In the genomic region with DNA sequence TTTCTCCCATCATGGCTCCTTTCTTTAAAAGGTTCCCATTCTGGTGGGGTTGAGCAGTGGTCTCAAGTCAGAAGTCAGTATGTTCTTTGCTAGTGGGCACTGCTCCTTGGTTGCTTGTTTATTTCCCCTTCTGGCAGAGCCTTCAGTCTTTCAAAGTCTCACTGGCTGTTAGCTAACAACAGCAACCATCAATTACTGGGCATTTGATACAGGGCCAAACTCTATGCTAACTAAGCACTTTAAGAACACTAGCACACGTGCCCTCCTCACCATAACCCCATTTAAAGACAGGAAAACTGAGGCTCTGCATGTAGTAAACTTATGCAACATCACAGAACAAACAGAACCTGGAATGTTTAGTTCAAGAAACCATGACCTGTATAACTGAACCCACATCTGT, we compare ENCODE assay signal across 8 mouse cellular contexts. TPM values are rescaled to one million over a fixed set of nuclear protein-coding genes. Genes with fewer than 3 reads are reported as not detected.
DNase-seq lines count a peak whose midpoint lies in the region; ATAC-seq and TF ChIP-seq lines count a peak whose summit lies in the region.

No protein-coding gene starts in this region.

- H3K36me3 ChIP-seq in heart, embryonic 14.5 days (ENCODE audit: control insufficient read depth, insufficient read depth, low read length): peaks cover 25% of the 10 kb centered on the region
- peaks cover 7% of the 10 kb centered on the region; the same call in 1 of the 2 replicates for H3K36me3 ChIP-seq in ES-E14 (ENCODE audit: control insufficient read depth, insufficient read depth, low read length, poor library complexity, severe bottlenecking)
- H3K36me3 ChIP-seq in forebrain, postnatal 0 days (ENCODE audit: insufficient read depth): peaks cover 6% of the 10 kb centered on the region; the same call in 1 of the 2 replicates
- peaks cover 22% of the 10 kb centered on the region for H3K36me3 ChIP-seq in midbrain, embryonic 13.5 days

- no peaks in the 10 kb centered on the region for H3K27me3 ChIP-seq in heart, embryonic 14.5 days (ENCODE audit: control insufficient read depth, insufficient read depth, low read length)
- H3K27me3 ChIP-seq in forebrain, postnatal 0 days (ENCODE audit: insufficient read depth, low read length): no peaks in the 10 kb centered on the region
- H3K27me3 ChIP-seq in midbrain, embryonic 13.5 days: no peaks in the 10 kb centered on the region

- H3K9ac ChIP-seq in heart, embryonic 14.5 days (ENCODE audit: low read length): no peak overlapping the region
- H3K9ac ChIP-seq in ES-E14 (ENCODE audit: insufficient read depth, low read depth, low read length, poor library complexity, severe bottlenecking): peak overlapping the region; percentile 51; the same call in 1 of the 2 replicates
- H3K9ac ChIP-seq in forebrain, postnatal 0 days: no peak overlapping the region
- H3K9ac ChIP-seq in midbrain, embryonic 13.5 days (replicated peaks): no peak overlapping the region

- WGBS in heart, embryonic 14.5 days: 71% methylated on average over 1 of the region's 1 CpGs
- 22% methylated on average over 1 of the region's 1 CpGs for WGBS in forebrain, postnatal 0 days
- 45% methylated on average over 1 of the region's 1 CpGs for WGBS in midbrain, embryonic 13.5 days

- no peak for DNase-seq in heart, postnatal 4 days
- DNase-seq in ES-E14 (ENCODE audit: low read depth, low spot score): no peak
- DNase-seq in forebrain, postnatal 0 days: peak; percentile 10
- no peak for DNase-seq in layer of hippocampus, adult 18-20 months (ENCODE audit: low spot score in 2 of 2)
- no peak for DNase-seq in adrenal gland, adult 18-20 months (ENCODE audit: low spot score in 2 of 2)

- TF ChIP-seq CTCF in forebrain, postnatal 0 days (IDR thresholded peaks at IDR 0.05; ENCODE audit: low read depth): no peak

- H3K4me2 ChIP-seq in heart, embryonic 14.5 days (ENCODE audit: low read length): no peak overlapping the region
- no peak overlapping the region for H3K4me2 ChIP-seq in forebrain, postnatal 0 days (ENCODE audit: low read depth)
- H3K4me2 ChIP-seq in midbrain, embryonic 13.5 days (replicated peaks): no peak overlapping the region

- peaks cover 7 to 29% of the 10 kb centered on the region in 2 experiments for H3K4me1 ChIP-seq in heart, embryonic 14.5 days (ENCODE audit: control insufficient read depth in 2 of 2, insufficient read depth in 2 of 2, low read length in 2 of 2)
- H3K4me1 ChIP-seq in ES-E14 (ENCODE audit: control insufficient read depth in 2 of 2, insufficient read depth in 2 of 2, low read length in 2 of 2, poor library complexity in 1 of 2): peaks cover 13 to 20% of the 10 kb centered on the region in 2 experiments
- 0 out of 2 replicates have a peak, but pooled peaks cover 7% of the 10 kb centered on the region for H3K4me1 ChIP-seq in forebrain, postnatal 0 days (ENCODE audit: insufficient read depth)
- peaks cover 33% of the 10 kb centered on the region for H3K4me1 ChIP-seq in midbrain, embryonic 13.5 days (replicated peaks)

- in situ Hi-C loops in ES-E14 (cut with MboI; ENCODE audit: low sequenced_read_pairs in 2 of 2, unreplicated experiment in 2 of 2): no loop called here

- H3K27ac ChIP-seq in heart, embryonic 14.5 days (replicated peaks in 1 of 2; ENCODE audit: control insufficient read depth in 1 of 2, insufficient read depth in 1 of 2, low read depth in 2 of 2, low read length in 2 of 2): peak overlapping the region; percentile 11 to 68; a peak in 2 of 4 replicates
- H3K27ac ChIP-seq in ES-E14 (ENCODE audit: insufficient read depth, low read depth, low read length, poor library complexity, severe bottlenecking): peak overlapping the region; percentile 89; the same call in 1 of the 2 replicates
- no peak overlapping the region for H3K27ac ChIP-seq in forebrain, postnatal 0 days (ENCODE audit: low read depth, low read length)
- H3K27ac ChIP-seq in midbrain, embryonic 13.5 days: peak overlapping the region; percentile 65

- no peak overlapping the region for H3K4me3 ChIP-seq in heart, embryonic 14.5 days (ENCODE audit: control insufficient read depth in 1 of 2, insufficient read depth in 1 of 2, low read depth in 1 of 2, low read length in 2 of 2)
- peak overlapping the region in 1 of 2 experiments; percentile 6; a peak in 1 of 4 replicates for H3K4me3 ChIP-seq in ES-E14 (ENCODE audit: insufficient read depth in 1 of 2, low read depth in 1 of 2, low read length in 2 of 2, poor library complexity in 1 of 2, severe bottlenecking in 1 of 2)
- H3K4me3 ChIP-seq in forebrain, postnatal 0 days (ENCODE audit: low read depth, low read length): no peak overlapping the region
- H3K4me3 ChIP-seq in midbrain, embryonic 13.5 days (replicated peaks): no peak overlapping the region

- no peak for ATAC-seq in heart, embryonic 14.5 days (ENCODE audit: insufficient number of reproducible peaks, insufficient read depth, low FRiP score, low read depth)
- peak; percentile 12; the same call in 1 of the 2 replicates for ATAC-seq in forebrain, postnatal 0 days
- 0 out of 2 replicates have a peak, but pooled peaks have one; percentile 12 for ATAC-seq in midbrain, embryonic 13.5 days
- ATAC-seq in megakaryocyte progenitor cell, adult 5-6 weeks (replicated peaks; ENCODE audit: poor library complexity): no peak

- no peaks in the 10 kb centered on the region for H3K9me3 ChIP-seq in heart, embryonic 14.5 days (ENCODE audit: control insufficient read depth, low read length)
- H3K9me3 ChIP-seq in ES-E14 (ENCODE audit: control insufficient read depth, insufficient read depth, low read depth, low read length): no peaks in the 10 kb centered on the region
- no peaks in the 10 kb centered on the region for H3K9me3 ChIP-seq in forebrain, postnatal 0 days (ENCODE audit: low read length)
- no peaks in the 10 kb centered on the region for H3K9me3 ChIP-seq in midbrain, embryonic 13.5 days

TF ChIP-seq in ES-E14, 5 proteins besides CTCF, POLR2A, EP300 and RAD21:
- TF ChIP-seq HCFC1 (IDR thresholded peaks at IDR 0.05; ENCODE audit: borderline replicate concordance, insufficient read depth, low read length): no peak
- no peak for TF ChIP-seq CHD2 (IDR thresholded peaks at IDR 0.05; ENCODE audit: low read depth, low read length)
- TF ChIP-seq ZNF384 (IDR thresholded peaks at IDR 0.05; ENCODE audit: low read depth, low read length): no peak
- TF ChIP-seq ZC3H11A (IDR thresholded peaks at IDR 0.05; ENCODE audit: borderline replicate concordance, low read depth, low read length): no peak
- TF ChIP-seq MAFK (IDR thresholded peaks at IDR 0.05; ENCODE audit: insufficient read depth, low read depth, low read length): no peak

RNA-seq across cellular contexts. Expression of a gene that starts 33.5 kb away (rescaled TPM):
- 6.6 and 9.2 TPM in 2 replicates for polyA plus RNA-seq in heart, embryonic 14.5 days (2014; fragmentation: Nextera tagmentation; extraction: Ambion mirVana)
- total RNA-seq in heart, postnatal 4 days (2021): 1 to 10 TPM; 4.9 to 5.0 TPM
- total RNA-seq in ES-E14 (2012; rRNA removed): 1.4 and 3.8 TPM in 2 replicates
- total RNA-seq in forebrain, postnatal 0 days (2014; rRNA removed): 22.3 and 23.0 TPM in 2 replicates
- 24.4 and 25.6 TPM in 2 replicates for polyA plus RNA-seq in forebrain, postnatal 0 days (2015; fragmentation: Nextera tagmentation; extraction: Ambion mirVana)
- 17.3 and 17.9 TPM in 2 replicates for polyA plus RNA-seq in midbrain, embryonic 13.5 days (2015; fragmentation: Nextera tagmentation; extraction: Ambion mirVana)
- total RNA-seq in megakaryocyte progenitor cell, adult 5-6 weeks (2015): 1.7 and 5.9 TPM in 2 replicates
- 3.1 and 3.9 TPM in 2 replicates for total RNA-seq in megakaryocyte progenitor cell, adult 5-6 weeks (2017)
- 10 to 100 TPM; 10.4 to 11.1 TPM for total RNA-seq in layer of hippocampus, adult 18-20 months (2021)
- 1 to 10 TPM; 7.4 to 8.9 TPM for total RNA-seq in adrenal gland, adult 18-20 months (2021)

RNA-seq across cellular contexts. Expression of a gene that starts 33.9 kb away (rescaled TPM):
- 5.4 and 6.2 TPM in 2 replicates for polyA plus RNA-seq in heart, embryonic 14.5 days (2014; fragmentation: Nextera tagmentation; extraction: Ambion mirVana)
- total RNA-seq in heart, postnatal 4 days (2021): 10 to 100 TPM; 13.9 to 15.9 TPM
- 26.1 and 27.1 TPM in 2 replicates for total RNA-seq in ES-E14 (2012; rRNA removed)
- 10.8 and 14.6 TPM in 2 replicates for total RNA-seq in forebrain, postnatal 0 days (2014; rRNA removed)
- 6.8 and 9.0 TPM in 2 replicates for polyA plus RNA-seq in forebrain, postnatal 0 days (2015; fragmentation: Nextera tagmentation; extraction: Ambion mirVana)
- polyA plus RNA-seq in midbrain, embryonic 13.5 days (2015; fragmentation: Nextera tagmentation; extraction: Ambion mirVana): 18.8 and 18.9 TPM in 2 replicates
- total RNA-seq in megakaryocyte progenitor cell, adult 5-6 weeks (2015): 2.2 and 3.0 TPM in 2 replicates
- total RNA-seq in megakaryocyte progenitor cell, adult 5-6 weeks (2017): 2.3 and 5.4 TPM in 2 replicates
- 10 to 100 TPM; 24.8 to 28.7 TPM for total RNA-seq in layer of hippocampus, adult 18-20 months (2021)
- 10 to 100 TPM; 39.2 to 43.1 TPM for total RNA-seq in adrenal gland, adult 18-20 months (2021)

Comparison
In these comparisons a context has a peak if more than half of its experiments do, and no peak if none do; other contexts are left out.
1. ATAC-seq: peak in forebrain, postnatal 0 days (single experiment) and midbrain, embryonic 13.5 days (single experiment); none in heart, embryonic 14.5 days (single experiment) and megakaryocyte progenitor cell, adult 5-6 weeks (single experiment).